Mouse (Mus musculus) brain, adult 2 months (tissue): ENCODE data around the gene Rab2b.
"Not testable (repeated sequence)": the region's sequence is repeated elsewhere in the genome, so short reads cannot be mapped to it uniquely, and the experiment has no call there.

Experiments
- DNase-seq: peaks from one replicate; pipeline ENCODE4 v3.0.0; 2011; ENCODE audit warnings: low read depth, low spot score

Gene Rab2b

GRCm38 (mm10) chr14:52278932-52279746 is at the start of gene Rab2b, which contains the start of gene Tox4:
Gene Rab2b (minus strand): TSS chr14:52279545.
Gene Tox4 (plus strand): TSS chr14:52279146.
- DNase-seq, result peak; percentile 100

GRCm38 (mm10) chr14:52327910-52328812 is 48.8 kb upstream of the Rab2b start, which contains the start of gene Sall2:
Gene Sall2 (minus strand): TSS chr14:52328762.
- no peak for DNase-seq

GRCm38 (mm10) chr14:52327375-52327901 is 48.1 kb upstream of the Rab2b start:
- DNase-seq, result peak; percentile 21

GRCm38 (mm10) chr14:52325890-52326289 is 46.5 kb upstream of the Rab2b start:
- DNase-seq, result peak; percentile 53

GRCm38 (mm10) chr14:52319361-52319760 is 40.0 kb upstream of the Rab2b start:
- no peak for DNase-seq

GRCm38 (mm10) chr14:52316441-52317225 is 37.3 kb upstream of the Rab2b start:
- peak; percentile 51 for DNase-seq

- DNase-seq, result peak; percentile 92
Measured at GRCm38 (mm10) chr14:52315792-52316440, 36.6 kb upstream of the Rab2b start.

GRCm38 (mm10) chr14:52315283-52315780 is 36.0 kb upstream of the Rab2b start:
- DNase-seq, result no peak

GRCm38 (mm10) chr14:52314808-52315150 is 35.4 kb upstream of the Rab2b start:
- peak; percentile 48 for DNase-seq

GRCm38 (mm10) chr14:52313931-52314807 is 34.8 kb upstream of the Rab2b start:
- DNase-seq, result no peak

GRCm38 (mm10) chr14:52310906-52311305 is 31.6 kb upstream of the Rab2b start:
- peak; percentile 88 for DNase-seq

GRCm38 (mm10) chr14:52310343-52310742 is 31.0 kb upstream of the Rab2b start:
- DNase-seq, result peak; percentile 33

- DNase-seq, result no peak
Measured at GRCm38 (mm10) chr14:52306100-52306499, 26.8 kb upstream of the Rab2b start.

GRCm38 (mm10) chr14:52304644-52305271 is 25.4 kb upstream of the Rab2b start, which contains the start of gene Mettl3:
Gene Mettl3 (minus strand): TSS chr14:52305128.
- peak; percentile 98 for DNase-seq

GRCm38 (mm10) chr14:52303517-52303916 is 24.2 kb upstream of the Rab2b start:
- not testable (repeated sequence) for DNase-seq

- DNase-seq, result peak; percentile 71
Measured at GRCm38 (mm10) chr14:52295558-52296264, 16.4 kb upstream of the Rab2b start.

- no peak for DNase-seq
Measured at GRCm38 (mm10) chr14:52284191-52284590, 4.8 kb upstream of the Rab2b start.

GRCm38 (mm10) chr14:52283629-52284028 is 4.3 kb upstream of the Rab2b start:
- no peak for DNase-seq
